Mouse (Mus musculus) CD4-positive, CD25-positive, alpha-beta regulatory T cell, adult 2 months (primary cell): ENCODE measurements around the gene Spata17.

Experiments used
- DNase-seq: peaks from one replicate; pipeline ENCODE4 v3.0.0-alpha.2; 2012; ENCODE audit warnings: low read depth, low spot score

Gene Spata17

GRCm38 (mm10) chr1:187086027-187086426, 129.2 kb downstream of the Spata17 start:
- no peak for DNase-seq

- no peak for DNase-seq
These were observed 137.9 kb downstream of the Spata17 start for GRCm38 (mm10) chr1:187077352-187077751.

- no peak for DNase-seq
These were observed 138.3 kb downstream of the Spata17 start for GRCm38 (mm10) chr1:187077043-187077334.

- DNase-seq: no peak
These were observed 138.8 kb downstream of the Spata17 start for GRCm38 (mm10) chr1:187076198-187077042.

GRCm38 (mm10) chr1:187059874-187060273, 155.4 kb downstream of the Spata17 start:
- DNase-seq: no peak

- DNase-seq: no peak
These were observed 160.9 kb downstream of the Spata17 start for GRCm38 (mm10) chr1:187054333-187054732.

- DNase-seq: no peak
These were observed 161.4 kb downstream of the Spata17 start for GRCm38 (mm10) chr1:187053862-187054261.

GRCm38 (mm10) chr1:187052532-187052931, 162.7 kb downstream of the Spata17 start:
- DNase-seq: no peak

GRCm38 (mm10) chr1:187051296-187051695, 164.0 kb downstream of the Spata17 start:
- no peak for DNase-seq

- DNase-seq: no peak
These were observed 166.5 kb downstream of the Spata17 start for GRCm38 (mm10) chr1:187048681-187049288.

GRCm38 (mm10) chr1:187044726-187045125, 170.5 kb downstream of the Spata17 start:
- DNase-seq: no peak

GRCm38 (mm10) chr1:187039801-187040200, 175.5 kb downstream of the Spata17 start:
- no peak for DNase-seq

- no peak for DNase-seq
These were observed 179.5 kb downstream of the Spata17 start for GRCm38 (mm10) chr1:187035785-187036184.

GRCm38 (mm10) chr1:187031796-187032195, 183.5 kb downstream of the Spata17 start:
- DNase-seq: peak; percentile 29

GRCm38 (mm10) chr1:187028841-187029240, 186.4 kb downstream of the Spata17 start:
- DNase-seq: no peak

GRCm38 (mm10) chr1:187020011-187020410, 195.3 kb downstream of the Spata17 start:
- DNase-seq: no peak

GRCm38 (mm10) chr1:187016116-187016515, 199.1 kb downstream of the Spata17 start:
- DNase-seq: no peak

- no peak for DNase-seq
These were observed 199.6 kb downstream of the Spata17 start for GRCm38 (mm10) chr1:187015673-187016072.

GRCm38 (mm10) chr1:187014141-187014540, 201.1 kb downstream of the Spata17 start:
- no peak for DNase-seq

GRCm38 (mm10) chr1:187011601-187012000, 203.7 kb downstream of the Spata17 start:
- no peak for DNase-seq

- no peak for DNase-seq
These were observed 205.2 kb downstream of the Spata17 start for GRCm38 (mm10) chr1:187010071-187010470.

GRCm38 (mm10) chr1:187008236-187008635, 207.0 kb downstream of the Spata17 start:
- no peak for DNase-seq

- no peak for DNase-seq
These were observed 208.9 kb downstream of the Spata17 start for GRCm38 (mm10) chr1:187006227-187006925.
